Mouse (Mus musculus): Measurements from ENCODE around the gene Iqschfp.

- no peak for TF ChIP-seq MYOG (IDR thresholded peaks at IDR 0.05; ENCODE audit: control insufficient read depth, extremely low read depth, insufficient read length)
- no peak for TF ChIP-seq CTCF (IDR thresholded peaks at IDR 0.05; ENCODE audit: control insufficient read depth, insufficient read depth, insufficient read length)
Observed at GRCm38 (mm10) chr3:68525361-68525878, 633.4 kb downstream of the Iqschfp start.

Data from C2C12 (cell line).